Mouse (Mus musculus) hindbrain, embryonic 13.5 days (tissue): Measurements from ENCODE around the gene Tssk2. TPM values are rescaled to one million over a fixed set of nuclear protein-coding genes. Genes with fewer than 3 reads are reported as not detected.

Experiments used
- ATAC-seq: fragments of 200-750 bp; cut with Nextera tagmentation; 2 replicates; pipeline ENCODE4 v1.8.0; 2017; ENCODE audit warnings: moderate TSS enrichment; ENCODE audit not compliant: low FRiP score
- H3K27ac ChIP-seq: fragments of 300-500 bp; sonication (generic); 2 replicates; pipeline ENCODE4 v1.5.1; 2015; ENCODE audit warnings: inconsistent platforms, mild to moderate bottlenecking, moderate library complexity
- H3K27me3 ChIP-seq: fragments of 300-500 bp; sonication (generic); 2 replicates; pipeline ENCODE4 v1.6.1; 2015; ENCODE audit warnings: mild to moderate bottlenecking, inconsistent platforms
- H3K36me3 ChIP-seq: fragments of 300-500 bp; sonication (generic); 2 replicates; pipeline ENCODE4 v1.6.1; 2015; ENCODE audit warnings: mild to moderate bottlenecking, inconsistent platforms
- H3K4me1 ChIP-seq: fragments of 300-500 bp; sonication (generic); replicated peaks from 2 replicates; pipeline ENCODE4 v1.6.1; 2015; ENCODE audit warnings: inconsistent platforms
- H3K4me2 ChIP-seq: fragments of 300-500 bp; sonication (generic); 2 replicates; pipeline ENCODE4 v1.6.1; 2015; ENCODE audit warnings: inconsistent platforms, mild to moderate bottlenecking, moderate library complexity
- H3K4me3 ChIP-seq: fragments of 300-500 bp; sonication (generic); 2 replicates; pipeline ENCODE4 v1.5.1; 2015; ENCODE audit warnings: mild to moderate bottlenecking, inconsistent platforms
- H3K9ac ChIP-seq: fragments of 300-500 bp; sonication (generic); 2 replicates; pipeline ENCODE4 v1.6.1; 2015; ENCODE audit warnings: mild to moderate bottlenecking, inconsistent platforms
- H3K9me3 ChIP-seq: fragments of 300-500 bp; sonication (generic); 2 replicates; pipeline ENCODE4 v1.6.1; 2016; ENCODE audit warnings: inconsistent platforms
- WGBS: fragments of 180-500 bp; shearing (Covaris S2); methylation state at CpG from one replicate; pipeline ENCODE4 v1.1.7; 2015; 5-methylcytosine and 5-hydroxymethylcytosine counted together
- polyA plus RNA-seq: library from polyadenylated mRNA; unstranded; fragments of >200 nt; fragmentation: Nextera tagmentation; extraction: Ambion mirVana; gene quantifications from 2 replicates; pipeline ENCODE4 v1.2.1, GENCODE M21; 2015

Gene Tssk2
- polyA plus RNA-seq, result not detected in 2 replicates

DNA sequence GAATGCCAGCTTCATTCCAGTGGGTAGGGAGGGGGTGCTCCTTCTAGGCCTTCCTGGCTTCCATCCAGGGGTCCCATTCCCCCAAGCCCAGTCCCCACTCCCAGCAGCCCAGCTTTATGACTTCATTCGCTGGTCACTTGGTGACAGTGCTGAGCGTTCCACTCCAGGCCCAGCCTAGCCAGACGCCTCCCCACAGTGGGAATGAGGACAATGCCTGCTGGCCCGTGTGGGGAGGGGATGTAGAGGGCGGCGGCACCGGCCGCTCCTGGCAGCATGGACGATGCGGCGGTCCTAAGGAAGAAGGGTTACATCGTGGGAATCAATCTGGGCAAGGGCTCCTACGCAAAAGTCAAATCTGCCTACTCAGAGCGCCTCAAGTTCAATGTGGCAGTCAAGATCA, at the start of gene Tssk2, which contains the start of gene Dgcr2:
TSS of gene Tssk2 (plus strand) at position 176 of the 400 bp plus-strand sequence.
TSS of gene Dgcr2 (minus strand) at position 101 of the 400 bp plus-strand sequence.
- Histone ChIP-seq H3K27ac (no peak within 1 kb of the TSS), H3K9ac (no peak within 1 kb of the TSS), H3K4me1 (no peaks in the 10 kb centered on the region), H3K4me3 (no peak within 1 kb of the TSS), H3K9me3 (no peaks in the 10 kb centered on the region), H3K27me3 (no peaks in the 10 kb centered on the region), H3K4me2 (no peak within 1 kb of the TSS), H3K36me3 (peaks cover 66% of the 10 kb centered on the region)
- no peak for ATAC-seq
- WGBS, result 90% methylated on average over 14 of the region's 14 CpGs

- 40% methylated on average over 1 of the region's 1 CpGs for WGBS
- H3K4me2 ChIP-seq, result no peak overlapping the region
- no peaks in the 10 kb centered on the region for H3K9me3 ChIP-seq
- ATAC-seq, result peak; percentile 54
- no peaks in the 10 kb centered on the region for H3K4me1 ChIP-seq
- peaks cover 88% of the 10 kb centered on the region for H3K36me3 ChIP-seq
- 0 out of 2 replicates have a peak overlapping the region, but pooled peaks have one; percentile 49 for H3K9ac ChIP-seq
- H3K27me3 ChIP-seq, result no peaks in the 10 kb centered on the region
- H3K27ac ChIP-seq, result peak overlapping the region; percentile 82
- no peak overlapping the region for H3K4me3 ChIP-seq
These were observed 49.5 kb upstream of the Tssk2 start for GRCm38 (mm10) chr16:17848928-17849327.

- H3K4me1 ChIP-seq, result no peaks in the 10 kb centered on the region
- no peak overlapping the region for H3K4me2 ChIP-seq
- no peaks in the 10 kb centered on the region for H3K9me3 ChIP-seq
- H3K27ac ChIP-seq, result no peak overlapping the region
- H3K9ac ChIP-seq, result no peak overlapping the region
- H3K36me3 ChIP-seq, result peaks cover 88% of the 10 kb centered on the region
- no peak overlapping the region for H3K4me3 ChIP-seq
- WGBS, result 89% methylated on average over 6 of the region's 6 CpGs
- no peaks in the 10 kb centered on the region for H3K27me3 ChIP-seq
- ATAC-seq, result no peak; the same call in 1 of the 2 replicates
These were observed 49.0 kb upstream of the Tssk2 start for GRCm38 (mm10) chr16:17849486-17849885.

DNA sequence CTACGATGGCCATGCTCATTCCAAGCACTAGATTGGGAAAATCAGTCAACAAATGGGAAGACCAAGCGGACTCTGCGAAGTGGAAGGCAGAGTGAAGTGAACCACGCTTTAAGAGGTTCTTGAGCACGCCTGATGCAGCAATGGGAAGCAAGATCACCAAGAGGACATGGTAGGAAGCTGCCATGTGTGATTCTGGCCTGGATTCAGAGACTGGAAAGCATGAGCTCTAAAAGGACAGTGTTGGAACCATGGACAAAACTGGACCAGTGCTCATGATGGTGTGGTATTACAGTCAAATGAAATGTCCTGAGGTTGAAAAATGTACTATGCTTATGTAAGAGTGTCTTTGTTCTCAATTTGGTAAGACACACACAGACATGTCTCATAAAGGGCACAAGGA, 47.1 kb upstream of the Tssk2 start:
- ATAC-seq, result no peak
- Histone ChIP-seq H3K4me1 (no peaks in the 10 kb centered on the region), H3K36me3 (peaks cover 86% of the 10 kb centered on the region), H3K9me3 (no peaks in the 10 kb centered on the region), H3K27ac (no peak overlapping the region), H3K27me3 (no peaks in the 10 kb centered on the region), H3K4me2 (no peak overlapping the region), H3K4me3 (no peak overlapping the region), H3K9ac (no peak overlapping the region)
- WGBS, result 97% methylated on average over 5 of the region's 5 CpGs

GRCm38 (mm10) chr16:17851860-17852259, 46.6 kb upstream of the Tssk2 start:
- no peak overlapping the region for H3K4me2 ChIP-seq
- H3K9me3 ChIP-seq, result no peaks in the 10 kb centered on the region
- ATAC-seq, result no peak
- H3K36me3 ChIP-seq, result peaks cover 86% of the 10 kb centered on the region
- no peak overlapping the region for H3K9ac ChIP-seq
- 90% methylated on average over 1 of the region's 1 CpGs for WGBS
- no peaks in the 10 kb centered on the region for H3K27me3 ChIP-seq
- H3K4me3 ChIP-seq, result no peak overlapping the region
- no peak overlapping the region for H3K27ac ChIP-seq
- no peaks in the 10 kb centered on the region for H3K4me1 ChIP-seq

GRCm38 (mm10) chr16:17853263-17853662, 45.2 kb upstream of the Tssk2 start:
- no peak for ATAC-seq
- no peaks in the 10 kb centered on the region for H3K27me3 ChIP-seq
- H3K4me2 ChIP-seq, result no peak overlapping the region
- peaks cover 88% of the 10 kb centered on the region for H3K36me3 ChIP-seq
- 90% methylated on average over 2 of the region's 2 CpGs for WGBS
- no peak overlapping the region for H3K4me3 ChIP-seq
- no peaks in the 10 kb centered on the region for H3K4me1 ChIP-seq
- H3K9me3 ChIP-seq, result no peaks in the 10 kb centered on the region
- H3K27ac ChIP-seq, result no peak overlapping the region
- no peak overlapping the region for H3K9ac ChIP-seq

GRCm38 (mm10) chr16:17857157-17857556, 41.3 kb upstream of the Tssk2 start:
- WGBS, result 92% methylated on average over 7 of the region's 7 CpGs
- Histone ChIP-seq H3K4me2 (no peak overlapping the region), H3K36me3 (peaks cover 77% of the 10 kb centered on the region), H3K27me3 (no peaks in the 10 kb centered on the region), H3K4me1 (no peaks in the 10 kb centered on the region), H3K4me3 (no peak overlapping the region), H3K9ac (no peak overlapping the region), H3K9me3 (no peaks in the 10 kb centered on the region), H3K27ac (no peak overlapping the region)
- no peak for ATAC-seq

DNA sequence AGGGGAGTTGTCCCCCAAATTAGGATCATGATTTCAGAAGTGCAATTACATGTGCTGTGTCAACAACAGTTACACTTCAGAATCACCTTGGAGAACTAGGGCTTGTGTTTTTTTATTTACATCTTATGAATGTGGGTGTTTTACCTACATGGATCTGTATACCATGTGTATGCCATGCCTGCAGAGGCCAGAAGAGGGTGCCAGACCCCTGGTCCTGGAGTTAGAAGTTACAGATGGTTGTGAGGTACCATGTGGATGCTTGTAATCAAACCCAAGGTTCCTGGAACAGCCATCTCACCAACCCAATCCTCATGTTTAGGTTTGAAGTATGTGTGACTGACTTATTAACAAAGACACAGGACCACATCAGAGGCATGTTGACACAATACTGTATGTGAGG, 39.8 kb upstream of the Tssk2 start:
- no peak for ATAC-seq
- no peak overlapping the region for H3K4me3 ChIP-seq
- H3K27me3 ChIP-seq, result no peaks in the 10 kb centered on the region
- no peak overlapping the region for H3K4me2 ChIP-seq
- no peaks in the 10 kb centered on the region for H3K9me3 ChIP-seq
- H3K27ac ChIP-seq, result no peak overlapping the region
- peaks cover 66% of the 10 kb centered on the region for H3K36me3 ChIP-seq
- H3K9ac ChIP-seq, result no peak overlapping the region
- no peaks in the 10 kb centered on the region for H3K4me1 ChIP-seq

GRCm38 (mm10) chr16:17865293-17865692, 33.1 kb upstream of the Tssk2 start:
- peaks cover 35% of the 10 kb centered on the region for H3K36me3 ChIP-seq
- no peak for ATAC-seq
- H3K4me3 ChIP-seq, result no peak overlapping the region
- no peaks in the 10 kb centered on the region for H3K9me3 ChIP-seq
- 95% methylated on average over 2 of the region's 2 CpGs for WGBS
- no peak overlapping the region for H3K9ac ChIP-seq
- no peaks in the 10 kb centered on the region for H3K27me3 ChIP-seq
- H3K4me2 ChIP-seq, result no peak overlapping the region
- H3K27ac ChIP-seq, result no peak overlapping the region
- no peaks in the 10 kb centered on the region for H3K4me1 ChIP-seq

- no peak overlapping the region for H3K4me3 ChIP-seq
- no peak overlapping the region for H3K27ac ChIP-seq
- no peaks in the 10 kb centered on the region for H3K9me3 ChIP-seq
- H3K27me3 ChIP-seq, result no peaks in the 10 kb centered on the region
- WGBS, result 73% methylated on average over 6 of the region's 6 CpGs
- H3K9ac ChIP-seq, result no peak overlapping the region
- no peaks in the 10 kb centered on the region for H3K4me1 ChIP-seq
- no peak for ATAC-seq
- no peak overlapping the region for H3K4me2 ChIP-seq
- H3K36me3 ChIP-seq, result peaks cover 34% of the 10 kb centered on the region
These were observed 32.7 kb upstream of the Tssk2 start for GRCm38 (mm10) chr16:17865770-17866169.

GRCm38 (mm10) chr16:17871248-17871647, 27.2 kb upstream of the Tssk2 start:
- WGBS, result 92% methylated on average over 5 of the region's 5 CpGs
- no peak overlapping the region for H3K4me2 ChIP-seq
- H3K9ac ChIP-seq, result no peak overlapping the region
- peaks cover 42% of the 10 kb centered on the region for H3K36me3 ChIP-seq
- H3K27ac ChIP-seq, result no peak overlapping the region
- H3K4me1 ChIP-seq, result no peaks in the 10 kb centered on the region
- H3K4me3 ChIP-seq, result no peak overlapping the region
- H3K9me3 ChIP-seq, result no peaks in the 10 kb centered on the region
- ATAC-seq, result no peak
- no peaks in the 10 kb centered on the region for H3K27me3 ChIP-seq

- Histone ChIP-seq H3K4me1 (no peaks in the 10 kb centered on the region), H3K27me3 (no peaks in the 10 kb centered on the region), H3K9me3 (no peaks in the 10 kb centered on the region), H3K4me3 (no peak overlapping the region), H3K9ac (peak overlapping the region; percentile 15; the same call in 1 of the 2 replicates), H3K27ac (no peak overlapping the region), H3K4me2 (no peak overlapping the region), H3K36me3 (peaks cover 45% of the 10 kb centered on the region)
- WGBS, result 75% methylated on average over 4 of the region's 4 CpGs
- ATAC-seq, result no peak
These were observed 25.4 kb upstream of the Tssk2 start for GRCm38 (mm10) chr16:17872995-17873394.

DNA sequence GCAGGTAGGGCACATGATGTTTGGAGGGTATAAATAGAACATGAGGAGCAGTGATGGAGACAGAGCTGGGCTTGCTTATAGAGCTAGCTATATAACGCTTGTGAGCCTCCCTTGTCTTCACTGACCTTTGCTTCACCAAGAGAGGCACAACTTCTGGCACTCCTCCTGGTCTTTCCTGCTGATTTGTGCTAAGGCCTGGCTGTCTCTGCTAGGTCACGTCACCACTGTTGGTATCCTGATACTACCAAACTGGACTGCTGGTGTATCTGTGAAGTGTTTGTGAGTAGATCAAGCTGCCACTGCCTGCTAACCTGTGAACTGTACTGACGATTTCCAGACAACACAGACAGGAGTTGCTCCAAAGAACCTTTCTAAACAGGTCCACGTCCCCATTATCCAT, 23.3 kb upstream of the Tssk2 start:
- no peaks in the 10 kb centered on the region for H3K9me3 ChIP-seq
- ATAC-seq, result no peak
- H3K36me3 ChIP-seq, result peaks cover 38% of the 10 kb centered on the region
- no peak overlapping the region for H3K4me2 ChIP-seq
- H3K4me3 ChIP-seq, result no peak overlapping the region
- H3K27ac ChIP-seq, result no peak overlapping the region
- no peak overlapping the region for H3K9ac ChIP-seq
- no peaks in the 10 kb centered on the region for H3K27me3 ChIP-seq
- 91% methylated on average over 4 of the region's 4 CpGs for WGBS
- no peaks in the 10 kb centered on the region for H3K4me1 ChIP-seq
